Mouse (Mus musculus) gastrocnemius, adult 8-10 months (tissue): Measurements from ENCODE around the gene Stk25. TPM values are rescaled to one million over a fixed set of nuclear protein-coding genes. Genes with fewer than 3 reads are reported as not detected.
"Not testable (repeated sequence)": the region's sequence is repeated elsewhere in the genome, so short reads cannot be mapped to it uniquely, and the experiment has no call there.

ENCODE experiments used
- DNase-seq, 2 experiments: peaks; one replicate each; pipeline ENCODE4 v3.0.0; 2022; ENCODE audit warnings: low spot score in 2 of 2
- total RNA-seq, 4 experiments: library from RNA; stranded (reverse); gene quantifications; 2 replicates each; pipeline ENCODE4 v1.2.4; 2022

Gene Stk25
- total RNA-seq = 100 to 1,000 TPM in 2 of 4 experiments, 10 to 100 TPM in 2; 89.9 to 104 (median 96.5) TPM

DNA sequence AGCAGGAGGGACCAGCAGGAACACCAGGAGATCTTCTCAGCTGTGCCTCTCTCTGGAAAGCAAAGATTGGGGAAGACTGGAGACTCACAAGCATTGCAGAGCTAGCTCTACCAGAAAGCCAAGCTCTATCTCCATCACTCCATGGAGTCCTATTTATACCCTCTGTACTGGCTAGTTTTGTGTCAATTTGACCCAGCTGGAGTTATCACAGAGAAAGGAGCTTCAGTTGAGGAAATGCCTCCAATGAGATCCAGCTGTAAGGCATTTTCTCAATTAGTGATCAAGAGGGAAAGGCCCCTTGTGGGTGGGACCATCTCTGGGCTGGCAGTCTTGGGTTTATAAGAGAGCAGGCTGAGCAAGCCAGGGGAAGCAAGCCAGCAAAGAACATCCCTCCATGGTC is at the start of gene Stk25:
Gene Stk25 (minus strand): TSS at position 101 of the 400 bp plus-strand sequence.
- not testable (repeated sequence) for DNase-seq

DNA sequence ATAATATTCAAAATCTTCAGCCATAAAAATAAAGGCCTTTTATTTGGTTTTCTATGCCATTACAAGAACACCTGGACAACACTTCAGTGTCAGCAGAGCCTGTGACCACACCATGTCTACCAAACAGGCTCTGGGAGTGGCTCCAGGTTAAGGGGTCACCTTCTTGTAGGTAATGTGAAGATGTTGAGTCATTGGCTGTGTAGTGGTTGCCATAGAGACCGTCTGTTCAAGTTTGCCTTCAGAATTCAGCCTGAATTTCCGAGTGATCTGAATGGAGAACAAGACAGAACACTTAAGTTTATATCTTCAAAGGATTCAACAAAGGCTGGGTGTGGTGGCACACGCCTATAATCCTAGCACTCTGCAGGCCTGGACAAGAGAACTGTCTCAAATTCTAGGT is 46.9 kb upstream of the Stk25 start:
- DNase-seq = no peak

DNA sequence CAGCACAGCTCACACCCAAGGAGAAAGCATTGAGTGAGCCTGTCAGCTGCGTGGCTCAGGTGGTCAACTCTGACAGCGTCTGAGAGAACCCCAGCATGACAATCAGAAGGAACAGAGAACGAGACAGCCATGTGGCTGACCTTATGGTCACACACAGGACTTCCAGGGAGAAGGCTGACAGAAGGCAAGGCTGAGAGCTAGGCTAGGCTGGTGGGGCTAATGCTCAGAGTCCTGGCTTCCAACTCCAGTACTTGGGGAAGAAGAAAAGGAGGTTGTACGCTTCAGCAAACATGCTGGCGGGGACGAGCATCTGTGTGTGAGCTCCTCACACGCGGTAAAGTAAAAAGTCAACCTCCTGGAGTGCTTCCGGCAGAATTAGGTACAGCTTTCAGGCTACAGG is 45.9 kb upstream of the Stk25 start:
- no peak for DNase-seq

DNA sequence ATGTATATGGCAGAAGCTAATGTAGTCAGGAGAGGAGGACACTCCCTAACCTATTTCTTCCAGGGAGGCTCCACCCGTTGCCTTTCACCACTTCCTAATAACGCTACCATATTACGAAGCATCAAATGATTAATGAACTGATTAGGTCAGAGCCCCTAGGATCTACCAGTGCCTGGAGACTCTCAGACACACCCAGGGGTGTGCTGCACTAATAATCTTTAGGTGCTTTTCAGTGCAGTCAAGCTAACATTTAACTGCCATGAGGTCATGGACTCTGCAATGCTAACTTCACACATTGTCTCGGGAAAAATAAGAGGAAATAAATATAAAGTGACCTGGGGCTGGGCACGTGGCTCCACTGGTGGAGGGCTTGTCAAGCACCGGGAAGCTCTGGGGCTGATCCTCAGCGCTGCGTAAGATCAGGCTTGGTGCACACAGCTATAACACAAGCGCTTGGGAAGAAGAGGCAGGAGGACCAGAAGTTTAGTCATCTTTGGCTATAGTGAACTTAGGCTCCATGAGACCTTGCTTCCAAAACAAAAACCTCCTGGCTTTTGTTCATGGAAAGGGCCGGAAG is 45.1 kb upstream of the Stk25 start:
- DNase-seq = no peak

DNA sequence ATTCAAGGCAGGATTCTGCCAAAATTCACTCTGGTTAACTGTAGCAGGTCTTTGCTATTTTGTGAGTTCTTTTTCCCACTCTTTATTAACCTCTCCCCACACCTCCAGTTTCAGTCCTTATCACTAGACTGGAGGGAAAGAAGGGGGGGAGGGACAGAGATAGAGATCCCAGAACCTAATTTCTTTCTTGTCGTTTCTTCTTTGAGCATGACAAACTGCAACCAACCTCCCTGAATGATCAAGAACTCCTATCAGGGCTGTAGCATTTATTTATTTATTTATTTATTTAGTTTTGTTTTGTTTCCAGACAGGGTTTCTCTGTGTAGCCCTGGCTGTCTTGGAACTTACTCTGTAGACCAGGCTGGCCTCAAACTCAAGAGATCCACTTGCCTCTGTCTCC is 43.6 kb upstream of the Stk25 start:
- DNase-seq = no peak

DNA sequence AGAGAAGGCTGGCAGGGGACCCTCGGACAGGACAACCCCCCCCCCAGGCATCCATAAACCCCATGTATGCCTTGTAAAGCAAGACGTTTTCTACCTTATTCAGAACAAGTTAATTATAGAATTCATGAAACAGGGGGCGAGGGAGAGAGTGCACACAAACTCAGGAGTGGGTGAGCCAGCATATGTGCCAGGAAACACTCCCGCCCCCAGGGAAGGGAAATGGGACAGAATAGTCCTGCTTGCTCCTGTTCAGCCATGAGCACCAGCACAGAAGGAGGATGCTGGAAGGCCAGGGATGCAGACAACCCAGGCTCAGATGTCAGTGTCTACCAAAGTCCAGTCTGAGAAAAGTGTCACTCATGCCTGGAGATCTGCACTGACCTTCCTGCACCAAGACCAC is 40.7 kb upstream of the Stk25 start:
- DNase-seq = no peak

DNA sequence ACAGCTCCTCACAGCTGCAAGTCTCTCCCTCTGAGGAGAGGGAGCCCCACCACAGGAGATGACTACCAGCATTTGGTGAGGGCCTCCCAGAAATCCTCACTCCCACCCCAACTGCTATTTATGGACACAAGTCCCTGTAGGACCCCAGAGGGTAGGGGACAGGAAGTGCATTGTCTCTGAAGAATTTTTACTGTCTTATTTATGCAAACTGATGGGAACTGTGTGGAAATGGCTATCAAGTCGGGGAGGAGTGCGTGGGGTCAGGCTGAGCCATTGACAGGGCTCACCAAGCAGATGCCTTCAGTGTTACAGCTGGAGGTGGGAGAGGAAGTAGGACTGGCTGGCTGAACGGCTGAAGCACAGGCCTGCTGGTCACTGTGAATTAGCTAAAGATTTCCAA is 38.9 kb upstream of the Stk25 start:
- DNase-seq = no peak

DNA sequence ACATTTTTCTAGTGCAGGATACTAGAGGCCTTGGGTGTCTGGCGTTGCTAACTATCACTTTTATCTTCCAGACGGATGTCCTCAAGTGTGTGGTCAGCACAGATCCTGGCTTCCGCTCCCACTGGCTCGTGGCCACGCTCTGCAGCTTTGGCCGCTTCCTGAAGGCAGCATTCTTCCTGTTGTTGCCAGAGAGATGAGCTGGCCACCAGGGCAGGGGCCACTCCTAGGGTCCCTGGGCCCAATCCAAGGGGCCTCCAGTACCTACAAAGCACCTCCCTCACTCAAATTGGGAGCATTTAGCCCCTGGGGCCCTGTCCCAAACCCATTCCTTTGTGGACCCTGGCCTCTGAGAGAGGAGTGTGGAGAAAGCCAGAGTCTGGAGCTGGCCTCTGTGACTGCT is 36.5 kb upstream of the Stk25 start:
- peak; percentile 32 to 64 for DNase-seq

DNA sequence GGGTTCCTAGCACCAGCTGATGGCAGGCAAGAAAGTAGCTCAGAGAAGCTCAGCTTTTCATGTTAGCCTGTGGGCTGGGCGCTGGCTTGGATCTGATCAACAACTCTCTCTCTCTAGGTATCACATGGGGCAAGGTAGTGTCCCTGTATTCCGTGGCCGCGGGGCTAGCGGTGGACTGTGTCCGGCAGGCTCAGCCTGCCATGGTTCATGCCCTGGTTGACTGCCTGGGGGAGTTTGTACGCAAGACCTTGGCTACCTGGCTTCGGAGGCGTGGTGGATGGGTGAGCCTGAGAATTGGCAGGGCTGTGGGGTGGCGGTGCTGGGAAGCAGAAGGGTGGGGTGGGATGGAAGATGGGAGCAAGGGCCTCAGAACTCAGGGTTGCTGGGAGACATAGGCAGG is 35.5 kb upstream of the Stk25 start:
- no peak for DNase-seq

DNA sequence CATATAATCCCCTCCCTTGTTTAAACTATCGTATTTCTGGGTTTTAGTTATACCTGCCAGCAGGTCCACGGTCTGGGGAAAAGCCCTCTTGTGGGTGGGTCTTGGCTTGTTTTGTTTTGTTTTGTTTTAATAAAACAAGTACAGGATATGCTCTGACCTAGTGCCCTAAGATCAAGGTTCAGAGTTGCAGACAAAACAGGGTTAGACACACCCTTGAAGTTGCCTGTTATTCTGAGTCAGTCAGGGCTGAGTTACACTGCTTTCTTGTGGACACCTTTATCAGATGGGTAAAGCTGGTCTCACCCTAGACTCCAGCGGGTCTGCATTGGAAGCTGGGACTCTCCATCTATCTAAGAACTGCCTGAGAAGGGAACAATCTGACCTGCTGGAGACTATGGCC is 35.0 kb upstream of the Stk25 start:
- DNase-seq = no peak

DNA sequence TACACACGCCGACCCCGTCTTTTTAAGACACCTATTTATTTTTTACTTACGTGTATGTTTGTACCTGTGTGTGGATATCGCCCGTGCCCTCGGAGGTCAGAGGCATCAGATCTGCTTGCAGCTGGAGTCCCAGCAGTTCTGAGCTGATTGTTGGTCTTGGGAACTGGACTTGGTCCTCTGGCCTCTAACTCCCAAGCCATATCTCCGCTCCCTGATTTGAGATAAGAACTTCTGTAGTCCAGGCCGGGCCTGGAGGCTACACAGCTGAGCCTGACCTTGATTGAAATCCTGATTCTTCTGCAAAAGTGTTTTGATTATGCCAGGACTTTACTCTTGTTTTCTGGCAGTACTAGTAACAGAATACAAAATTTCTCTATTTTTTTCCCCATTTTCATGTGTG is 34.3 kb upstream of the Stk25 start:
- DNase-seq = no peak

DNA sequence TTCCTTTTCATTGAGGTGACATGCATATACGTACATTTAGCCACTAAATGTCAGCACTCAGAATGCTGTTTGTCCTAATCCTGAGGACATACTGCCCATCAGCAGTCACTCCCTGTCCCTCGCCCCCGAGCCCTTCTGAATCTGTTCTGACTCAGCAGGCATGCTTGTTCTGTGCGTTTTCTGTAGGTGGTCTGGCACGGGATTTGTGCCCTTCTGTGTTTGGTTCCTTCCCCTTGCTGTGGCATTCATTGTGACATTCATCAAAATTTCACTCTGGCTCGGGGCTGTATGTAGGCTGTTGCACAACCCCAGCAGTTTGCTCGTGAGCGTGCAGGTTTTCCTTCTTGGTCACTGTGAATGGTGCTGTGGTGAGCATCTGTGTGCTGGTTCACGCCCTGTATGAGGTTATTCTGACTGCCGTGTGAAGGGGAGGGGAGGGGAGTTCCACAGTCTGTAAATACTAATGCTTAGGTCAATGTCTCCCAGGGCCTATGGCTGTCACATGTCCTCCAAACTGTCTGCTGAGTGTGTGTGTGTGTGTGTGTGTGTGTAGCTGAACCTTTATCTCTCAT is 33.4 kb upstream of the Stk25 start:
- no peak for DNase-seq

DNA sequence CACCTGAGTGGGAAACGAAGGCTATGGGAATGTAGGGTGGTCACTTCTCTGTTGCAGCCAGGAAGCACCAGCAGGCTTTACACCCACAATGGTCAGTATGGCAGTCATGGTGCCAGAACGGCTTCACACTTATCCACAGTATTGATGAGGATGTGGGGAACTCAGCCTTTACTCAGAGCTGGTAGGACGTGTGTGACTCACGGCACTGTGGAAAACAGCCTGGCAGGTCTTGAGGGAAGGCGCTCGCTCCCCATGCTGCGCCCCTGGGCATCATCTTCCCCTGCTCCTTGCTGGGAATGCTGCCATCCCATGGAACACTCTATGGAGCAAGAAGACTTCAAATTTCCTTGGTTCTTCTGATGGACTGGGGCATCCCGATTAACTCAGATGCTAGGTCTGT is 32.6 kb upstream of the Stk25 start:
- no peak for DNase-seq

DNA sequence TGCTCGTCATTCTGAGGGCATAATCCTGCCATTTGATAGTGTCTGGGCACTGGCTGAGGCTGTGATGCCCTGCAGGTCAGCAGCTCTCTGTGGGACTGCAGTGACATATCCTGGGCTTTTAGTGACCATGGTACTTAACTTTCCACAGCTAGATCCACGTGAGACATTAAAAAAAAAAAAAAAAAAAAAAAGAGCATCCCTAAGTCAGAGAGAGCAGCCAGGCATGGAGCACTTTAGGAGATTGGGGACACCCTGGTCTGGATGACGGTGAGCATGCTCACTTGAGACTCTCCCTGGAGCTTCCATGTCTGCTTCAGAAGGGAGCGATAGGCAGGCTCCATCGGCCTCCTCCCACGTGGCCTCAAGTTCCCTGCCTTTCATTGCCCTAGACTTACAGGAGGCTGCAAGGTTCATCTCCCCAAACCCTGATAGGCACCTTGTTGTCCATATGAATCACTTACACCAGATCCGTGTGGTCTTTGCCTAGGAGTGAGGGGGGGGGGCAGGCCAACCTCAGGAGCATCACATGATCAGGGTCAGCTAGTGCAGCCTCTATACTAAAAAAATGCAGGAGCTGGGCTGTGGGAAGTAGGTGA is 31.5 kb upstream of the Stk25 start:
- no peak for DNase-seq

DNA sequence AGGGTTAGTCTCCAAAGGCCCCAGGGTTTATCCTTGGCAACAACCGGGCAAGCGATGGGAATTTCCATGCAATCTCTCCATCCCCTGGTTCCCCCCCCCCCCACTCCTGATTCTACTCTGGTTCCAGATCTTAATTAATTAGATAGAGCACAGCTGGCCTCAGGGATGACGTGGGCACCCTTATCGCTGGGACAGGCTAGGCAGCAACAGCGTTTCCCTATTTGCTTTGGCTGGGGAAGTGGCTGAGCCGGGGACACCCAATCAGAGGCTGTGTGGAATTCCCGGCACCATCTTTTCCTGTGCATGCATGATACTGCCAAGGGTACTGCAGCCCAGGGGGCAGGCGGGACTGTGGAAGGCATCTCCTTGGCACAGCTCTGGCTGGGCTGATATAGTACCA is 29.7 kb upstream of the Stk25 start:
- DNase-seq = no peak

DNA sequence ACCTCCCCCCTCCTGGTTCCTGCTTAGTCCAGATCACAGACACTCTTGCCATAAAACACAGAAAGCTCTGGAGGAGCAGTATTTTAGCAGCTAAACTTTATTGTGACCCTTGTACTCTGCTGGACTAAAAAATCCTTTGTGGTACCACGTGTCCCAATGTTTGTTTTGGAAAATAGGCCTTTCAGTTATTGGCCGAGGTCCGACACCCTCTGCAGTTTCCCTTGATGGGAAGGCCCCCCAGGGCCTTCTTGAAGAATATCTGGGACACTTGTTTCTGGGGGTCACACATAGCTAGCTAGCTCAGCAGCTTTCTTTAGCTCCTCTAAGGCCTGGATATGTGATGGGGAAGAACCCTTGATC is 28.5 kb upstream of the Stk25 start:
- DNase-seq = no peak

DNA sequence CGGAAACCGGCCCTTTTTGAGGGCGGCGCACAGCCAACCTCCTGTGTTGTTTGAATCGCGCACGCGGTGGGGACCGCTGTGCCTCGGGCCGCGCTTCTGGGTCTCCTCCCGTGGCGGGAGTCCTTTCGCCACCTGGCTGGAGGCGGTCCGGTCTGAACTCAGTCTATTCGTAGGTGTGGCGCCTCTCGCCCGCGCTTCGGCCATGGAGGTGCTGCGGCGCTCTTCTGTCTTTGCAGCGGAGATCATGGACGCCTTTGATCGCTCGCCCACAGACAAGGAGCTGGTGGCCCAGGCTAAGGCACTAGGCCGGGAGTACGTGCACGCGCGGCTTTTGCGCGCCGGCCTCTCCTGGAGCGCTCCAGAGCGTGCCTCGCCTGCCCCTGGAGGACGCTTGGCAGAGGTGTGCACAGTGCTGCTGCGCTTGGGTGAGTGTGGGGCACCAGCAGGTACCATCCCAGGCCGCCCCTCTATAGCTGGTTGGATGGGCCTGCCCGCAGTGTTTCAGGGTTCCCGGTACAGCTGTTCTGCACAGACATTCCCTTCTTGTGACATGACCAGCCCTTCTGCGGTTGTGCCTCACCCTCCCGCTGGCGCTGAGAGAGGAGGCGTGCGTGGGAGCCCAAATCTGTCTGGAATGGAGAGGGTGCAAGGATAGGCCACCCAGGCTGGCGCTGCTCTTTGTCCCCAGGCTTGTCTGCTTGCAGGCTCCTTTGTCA is 27.9 kb upstream of the Stk25 start:
- DNase-seq = no peak

DNA sequence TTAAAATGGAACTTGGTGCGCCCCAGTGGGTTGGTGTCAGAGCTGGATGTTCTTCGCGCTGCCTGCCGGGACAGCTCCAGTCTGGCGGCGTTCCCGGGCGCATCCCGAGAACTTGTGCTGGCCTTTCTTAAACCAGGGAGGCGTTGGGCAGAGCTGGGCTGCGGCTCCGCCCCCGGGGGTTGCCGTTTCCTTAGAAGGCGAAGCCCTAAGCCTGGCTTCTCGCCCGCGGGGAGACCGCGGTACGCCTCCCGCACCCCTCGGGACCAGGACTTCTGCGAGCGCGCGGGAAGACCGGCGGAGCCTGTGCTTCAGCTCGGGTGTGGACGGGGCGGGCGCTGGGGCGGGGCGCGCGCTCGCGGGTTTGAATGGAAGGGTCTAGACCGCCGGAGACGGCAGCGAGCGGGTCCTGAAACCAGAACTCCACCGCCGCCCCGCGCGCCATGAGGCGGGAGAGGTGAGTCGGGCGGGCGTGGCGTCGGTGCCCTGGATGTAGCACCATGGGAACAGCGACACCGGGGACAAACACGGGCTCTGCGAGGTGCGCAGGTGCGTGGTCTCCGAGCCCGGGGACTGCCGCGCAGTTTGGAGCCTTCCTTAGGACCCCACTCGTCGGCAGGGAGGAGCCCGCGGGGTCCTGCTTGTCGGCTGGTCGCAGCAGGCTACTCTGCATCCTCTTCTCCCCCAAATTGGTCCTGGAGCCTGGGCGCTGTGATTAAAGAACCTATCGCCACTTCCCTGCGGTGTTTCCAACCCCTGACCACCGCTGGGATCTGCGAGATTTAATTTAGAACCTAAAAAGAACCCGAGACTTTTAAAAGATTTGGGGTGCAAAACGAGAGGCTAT is 27.2 kb upstream of the Stk25 start, which contains the start of gene Bok:
Gene Bok (plus strand): TSS at position 260 of the 844 bp plus-strand sequence.
- DNase-seq = peak; percentile 60 to 74

DNA sequence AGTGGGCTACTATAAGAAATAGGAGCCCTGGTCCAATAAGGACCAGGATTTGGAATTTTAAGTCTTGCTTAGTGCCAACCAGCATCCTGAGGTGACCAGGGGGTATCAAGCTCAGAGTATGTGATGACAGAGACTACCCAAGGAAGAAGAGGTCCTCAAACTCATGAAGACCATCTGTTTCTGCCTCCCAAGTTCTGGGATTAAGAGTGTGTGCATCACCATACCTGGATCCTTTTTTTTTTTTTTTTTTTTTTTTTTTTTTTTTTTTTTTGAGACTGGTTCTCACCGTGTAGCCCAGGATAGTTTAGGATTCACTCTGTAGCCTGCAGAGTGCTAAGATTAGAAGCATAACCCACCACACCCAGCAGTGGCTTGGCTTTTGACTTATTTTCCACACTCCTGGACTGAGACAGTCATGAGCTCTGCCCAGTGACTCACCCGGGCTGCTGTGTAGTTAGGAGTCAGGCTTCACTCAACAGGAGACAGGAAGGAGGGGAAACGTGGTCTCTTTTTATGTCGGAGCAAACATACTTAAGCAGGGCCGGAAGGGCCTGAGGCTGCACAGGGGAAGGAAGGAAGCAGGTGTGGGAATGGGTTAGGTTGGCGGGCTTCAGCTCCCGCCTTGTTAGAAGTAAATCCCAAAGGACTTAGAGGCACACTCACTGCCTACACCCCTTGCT is 21.6 kb upstream of the Stk25 start:
- peak in 1 of 2 experiments; percentile 39 for DNase-seq

DNA sequence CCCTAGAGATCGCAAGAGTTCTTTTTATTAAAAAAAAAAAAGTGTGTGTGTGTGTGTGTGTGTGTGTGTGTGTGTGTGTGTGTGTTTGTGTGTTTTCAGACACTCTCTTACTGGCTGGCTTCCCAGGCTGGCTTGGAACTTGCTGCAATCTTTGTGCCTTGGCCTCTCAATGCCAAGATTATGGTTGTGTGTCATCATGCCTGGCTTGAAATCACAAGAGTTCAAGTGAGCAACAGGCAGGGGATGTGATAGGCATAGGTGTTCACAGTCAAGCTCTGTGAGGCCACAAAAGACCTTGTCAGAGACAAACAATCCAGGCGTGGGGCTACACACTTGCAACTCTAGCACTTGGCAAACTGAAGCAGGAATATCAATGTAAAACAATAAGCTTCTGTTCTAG is 19.9 kb upstream of the Stk25 start:
- peak in 1 of 2 experiments; percentile 26 for DNase-seq

DNA sequence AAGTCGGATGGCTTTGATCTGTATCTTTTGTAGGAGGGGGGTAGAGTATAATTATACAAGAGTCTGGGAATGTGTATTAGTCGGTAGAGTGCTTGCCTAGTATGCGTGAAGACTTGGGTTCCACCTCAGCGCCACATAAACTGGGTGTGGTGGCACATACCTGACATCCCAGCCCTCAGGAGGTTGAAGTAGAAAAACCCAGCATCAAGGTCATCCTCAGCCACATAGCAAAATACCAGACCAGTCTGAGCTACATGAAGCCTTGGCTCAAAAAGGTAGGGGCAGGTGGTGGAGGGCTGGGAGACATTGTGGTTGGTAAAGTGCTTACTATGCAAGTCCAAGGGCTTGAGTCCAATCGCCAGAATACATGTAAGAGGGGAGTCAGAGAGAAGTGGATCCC is 14.2 kb upstream of the Stk25 start:
- DNase-seq = no peak
